Mouse (Mus musculus) neural tube, embryonic 11.5 days (tissue): Measurements from ENCODE around the gene Psmf1. TPM values are rescaled to one million over a fixed set of nuclear protein-coding genes. Genes with fewer than 3 reads are reported as not detected.

ENCODE experiments used
- ATAC-seq: fragments of 200-750 bp; cut with Nextera tagmentation; 2 replicates; pipeline ENCODE4 v1.8.0; 2017; ENCODE audit warnings: moderate number of reproducible peaks, mild to moderate bottlenecking, moderate TSS enrichment, moderate library complexity; ENCODE audit not compliant: insufficient read depth, low FRiP score, low TSS enrichment
- DNase-seq: peaks from one replicate; pipeline ENCODE4 v3.0.0-alpha.2; 2015; ENCODE audit warnings: low spot score
- H3K27ac ChIP-seq: fragments of 300-500 bp; sonication (generic); 2 replicates; pipeline ENCODE4 v1.5.1; 2014; ENCODE audit warnings: low read depth, mild to moderate bottlenecking, low read length
- H3K27me3 ChIP-seq: fragments of 300-500 bp; sonication (generic); 2 replicates; pipeline ENCODE4 v1.6.1; 2014; ENCODE audit warnings: mild to moderate bottlenecking, low read length, mixed read lengths; ENCODE audit not compliant: control insufficient read depth, insufficient read depth
- H3K36me3 ChIP-seq: fragments of 300-500 bp; sonication (generic); 2 replicates; pipeline ENCODE4 v1.6.1; 2014; ENCODE audit warnings: mild to moderate bottlenecking, low read length, moderate library complexity, mixed read lengths; ENCODE audit not compliant: control insufficient read depth, insufficient read depth
- H3K4me1 ChIP-seq: fragments of 300-500 bp; sonication (generic); 2 replicates; pipeline ENCODE4 v1.6.1; 2014; ENCODE audit warnings: low read length, mixed read lengths; ENCODE audit not compliant: control insufficient read depth, insufficient read depth
- H3K4me2 ChIP-seq: fragments of 300-500 bp; sonication (generic); 2 replicates; pipeline ENCODE4 v1.6.1; 2014; ENCODE audit warnings: low read depth, mild to moderate bottlenecking, moderate library complexity
- H3K4me3 ChIP-seq: fragments of 300-500 bp; sonication (generic); 2 replicates; pipeline ENCODE4 v1.5.1; 2014; ENCODE audit warnings: low read depth, low read length
- H3K9ac ChIP-seq: fragments of 300-500 bp; sonication (generic); 2 replicates; pipeline ENCODE4 v1.6.1; 2014; ENCODE audit warnings: mild to moderate bottlenecking, low read length
- H3K9me3 ChIP-seq: fragments of 300-500 bp; sonication (generic); 2 replicates; pipeline ENCODE4 v1.6.1; 2016; ENCODE audit warnings: low read length; ENCODE audit not compliant: control insufficient read depth
- WGBS: fragments of 180-500 bp; shearing (Covaris S2); extraction: QIAGEN DNeasy Blood & Tissue Kit; methylation state at CpG from one replicate; pipeline ENCODE4 v1.1.7; 2014; 5-methylcytosine and 5-hydroxymethylcytosine counted together
- polyA plus RNA-seq: library from polyadenylated mRNA; unstranded; fragments of >200 nt; fragmentation: Nextera tagmentation; extraction: Ambion mirVana; gene quantifications from 2 replicates; pipeline ENCODE4 v1.2.1, GENCODE M21; 2014

Psmf1 gene
- polyA plus RNA-seq, result 45.6 and 52.6 TPM in 2 replicates

- DNase-seq, result no peak
- Histone ChIP-seq H3K4me2 (no peak within 1 kb of the TSS), H3K9me3 (no peaks in the 10 kb centered on the region), H3K4me1 (peaks cover 9% of the 10 kb centered on the region; the same call in 1 of the 2 replicates), H3K27ac (no peak within 1 kb of the TSS), H3K4me3 (no peak within 1 kb of the TSS), H3K27me3 (0 out of 2 replicates have a peak, but pooled peaks cover 2% of the 10 kb centered on the region), H3K36me3 (no peaks in the 10 kb centered on the region), H3K9ac (no peak within 1 kb of the TSS)
- no peak for ATAC-seq
Observed at GRCm38 (mm10) chr2:151743845-151744244, at the start of gene Psmf1. TSS of gene Psmf1 (minus strand) at chr2:151744186.

GRCm38 (mm10) chr2:151791156-151791555 is 47.2 kb upstream of the Psmf1 start:
- 64% methylated on average over 5 of the region's 5 CpGs for WGBS
- H3K4me2 ChIP-seq, result no peak overlapping the region
- H3K27me3 ChIP-seq, result no peaks in the 10 kb centered on the region
- no peak overlapping the region for H3K9ac ChIP-seq
- 0 out of 2 replicates have a peak, but pooled peaks cover 4% of the 10 kb centered on the region for H3K4me1 ChIP-seq
- ATAC-seq, result no peak
- no peaks in the 10 kb centered on the region for H3K9me3 ChIP-seq
- no peak overlapping the region for H3K27ac ChIP-seq
- H3K4me3 ChIP-seq, result no peak overlapping the region
- DNase-seq, result no peak
- H3K36me3 ChIP-seq, result no peaks in the 10 kb centered on the region

GRCm38 (mm10) chr2:151790169-151790568 is 46.2 kb upstream of the Psmf1 start:
- ATAC-seq, result no peak
- no peak overlapping the region for H3K9ac ChIP-seq
- no peaks in the 10 kb centered on the region for H3K27me3 ChIP-seq
- no peaks in the 10 kb centered on the region for H3K36me3 ChIP-seq
- no peak for DNase-seq
- H3K9me3 ChIP-seq, result no peaks in the 10 kb centered on the region
- H3K4me1 ChIP-seq, result 0 out of 2 replicates have a peak, but pooled peaks cover 4% of the 10 kb centered on the region
- no peak overlapping the region for H3K4me3 ChIP-seq
- no peak overlapping the region for H3K27ac ChIP-seq
- H3K4me2 ChIP-seq, result no peak overlapping the region
- 35% methylated on average over 7 of the region's 7 CpGs for WGBS

GRCm38 (mm10) chr2:151788221-151788977 is 44.4 kb upstream of the Psmf1 start:
- Histone ChIP-seq H3K27me3 (no peaks in the 10 kb centered on the region), H3K4me1 (0 out of 2 replicates have a peak, but pooled peaks cover 4% of the 10 kb centered on the region), H3K4me3 (no peak overlapping the region), H3K27ac (no peak overlapping the region), H3K4me2 (no peak overlapping the region), H3K9ac (no peak overlapping the region), H3K9me3 (no peaks in the 10 kb centered on the region), H3K36me3 (no peaks in the 10 kb centered on the region)
- no peak for DNase-seq
- ATAC-seq, result no peak
- WGBS, result 87% methylated on average over 7 of the region's 7 CpGs

GRCm38 (mm10) chr2:151783493-151783892 is 39.5 kb upstream of the Psmf1 start:
- ATAC-seq (no peak), DNase-seq (no peak)
- no peaks in the 10 kb centered on the region for H3K27me3 ChIP-seq
- H3K27ac ChIP-seq, result no peak overlapping the region
- H3K4me2 ChIP-seq, result no peak overlapping the region
- H3K9me3 ChIP-seq, result no peaks in the 10 kb centered on the region
- H3K36me3 ChIP-seq, result no peaks in the 10 kb centered on the region
- H3K4me1 ChIP-seq, result no peaks in the 10 kb centered on the region
- H3K9ac ChIP-seq, result no peak overlapping the region
- H3K4me3 ChIP-seq, result no peak overlapping the region
- whole genome bisulfite sequencing, result 91% methylated on average over 2 of the region's 2 CpGs

- no peaks in the 10 kb centered on the region for H3K27me3 ChIP-seq
- H3K9ac ChIP-seq, result no peak overlapping the region
- WGBS, result 90% methylated on average over 3 of the region's 3 CpGs
- H3K4me3 ChIP-seq, result no peak overlapping the region
- H3K4me2 ChIP-seq, result no peak overlapping the region
- H3K9me3 ChIP-seq, result no peaks in the 10 kb centered on the region
- H3K27ac ChIP-seq, result no peak overlapping the region
- ATAC-seq (no peak), DNase-seq (no peak)
- no peaks in the 10 kb centered on the region; the same call in 1 of the 2 replicates for H3K4me1 ChIP-seq
- H3K36me3 ChIP-seq, result no peaks in the 10 kb centered on the region
Observed at GRCm38 (mm10) chr2:151777366-151777765, 33.4 kb upstream of the Psmf1 start.

- H3K9me3 ChIP-seq, result no peaks in the 10 kb centered on the region
- no peak overlapping the region for H3K9ac ChIP-seq
- no peaks in the 10 kb centered on the region for H3K27me3 ChIP-seq
- no peak overlapping the region for H3K4me3 ChIP-seq
- no peak overlapping the region for H3K27ac ChIP-seq
- ATAC-seq (no peak), DNase-seq (no peak)
- no peaks in the 10 kb centered on the region for H3K36me3 ChIP-seq
- 83% methylated on average over 8 of the region's 8 CpGs for WGBS
- H3K4me2 ChIP-seq, result no peak overlapping the region
- H3K4me1 ChIP-seq, result no peaks in the 10 kb centered on the region; the same call in 1 of the 2 replicates
Observed at GRCm38 (mm10) chr2:151773476-151773875, 29.5 kb upstream of the Psmf1 start.

- Histone ChIP-seq H3K4me1 (no peaks in the 10 kb centered on the region; the same call in 1 of the 2 replicates), H3K4me3 (no peak overlapping the region), H3K36me3 (no peaks in the 10 kb centered on the region), H3K9ac (no peak overlapping the region), H3K27ac (no peak overlapping the region), H3K4me2 (no peak overlapping the region), H3K27me3 (no peaks in the 10 kb centered on the region), H3K9me3 (no peaks in the 10 kb centered on the region)
- 86% methylated on average over 4 of the region's 4 CpGs for WGBS
- DNase-seq (no peak), ATAC-seq (no peak)
Observed at GRCm38 (mm10) chr2:151772169-151772568, 28.2 kb upstream of the Psmf1 start.

GRCm38 (mm10) chr2:151764557-151764956 is 20.6 kb upstream of the Psmf1 start:
- Histone ChIP-seq H3K4me1 (no peaks in the 10 kb centered on the region), H3K9ac (no peak overlapping the region), H3K36me3 (no peaks in the 10 kb centered on the region), H3K4me2 (no peak overlapping the region), H3K4me3 (no peak overlapping the region), H3K27ac (no peak overlapping the region), H3K27me3 (no peaks in the 10 kb centered on the region), H3K9me3 (no peaks in the 10 kb centered on the region)
- ATAC-seq (no peak), DNase-seq (no peak)
- WGBS, result 98% methylated on average over 2 of the region's 2 CpGs
